Mouse (Mus musculus) effector memory CD4-positive, alpha-beta T cell, adult 7 months (primary cell): ENCODE data around the gene Ctsd. TPM values are rescaled to one million over a fixed set of nuclear protein-coding genes. Genes with fewer than 3 reads are reported as not detected.

ENCODE experiments used
- polyA plus RNA-seq: library from polyadenylated mRNA; unstranded; fragments of 100-300 nt; shearing (Covaris generic); gene quantifications from one replicate; pipeline ENCODE4 v1.2.1, GENCODE M21; 2017

The Ctsd gene
- polyA plus RNA-seq, result 419 TPM

DNA sequence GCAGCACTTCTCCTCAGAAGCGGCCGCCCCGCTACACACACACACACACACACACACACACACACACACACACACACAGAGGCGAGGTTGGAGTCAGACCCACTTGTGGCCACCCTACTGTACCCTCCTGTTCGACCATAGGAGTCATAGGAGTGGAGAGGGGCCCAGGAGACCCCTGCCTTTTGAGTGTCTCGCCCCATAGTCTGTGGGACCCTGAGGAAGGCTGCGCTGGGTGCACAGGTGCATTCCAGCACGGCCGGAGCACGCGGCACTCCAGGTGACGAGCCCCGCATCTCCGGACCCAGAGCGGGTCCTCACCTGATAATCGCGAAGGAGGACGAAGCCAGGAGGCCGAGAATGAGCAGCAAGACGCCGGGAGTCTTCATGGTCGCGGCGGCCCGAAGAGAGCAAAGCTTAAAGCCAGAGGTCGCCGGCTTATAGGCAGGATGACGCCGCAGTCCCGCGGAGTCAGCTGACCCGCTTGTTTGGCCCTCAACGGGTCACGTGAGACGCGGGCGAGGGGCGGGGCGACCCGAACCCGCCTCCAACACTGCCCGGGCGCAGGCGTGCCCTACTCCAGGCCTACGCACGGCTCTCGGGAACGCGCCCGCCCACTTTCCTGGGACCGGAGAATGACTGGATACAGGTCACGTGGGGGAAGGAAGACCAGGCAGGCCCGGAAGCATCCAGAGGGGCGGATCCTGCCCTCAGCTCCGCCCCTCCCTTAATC lies at the start of gene Ctsd:
Gene Ctsd (minus strand): TSS at position 620 of the 730 bp plus-strand sequence.

DNA sequence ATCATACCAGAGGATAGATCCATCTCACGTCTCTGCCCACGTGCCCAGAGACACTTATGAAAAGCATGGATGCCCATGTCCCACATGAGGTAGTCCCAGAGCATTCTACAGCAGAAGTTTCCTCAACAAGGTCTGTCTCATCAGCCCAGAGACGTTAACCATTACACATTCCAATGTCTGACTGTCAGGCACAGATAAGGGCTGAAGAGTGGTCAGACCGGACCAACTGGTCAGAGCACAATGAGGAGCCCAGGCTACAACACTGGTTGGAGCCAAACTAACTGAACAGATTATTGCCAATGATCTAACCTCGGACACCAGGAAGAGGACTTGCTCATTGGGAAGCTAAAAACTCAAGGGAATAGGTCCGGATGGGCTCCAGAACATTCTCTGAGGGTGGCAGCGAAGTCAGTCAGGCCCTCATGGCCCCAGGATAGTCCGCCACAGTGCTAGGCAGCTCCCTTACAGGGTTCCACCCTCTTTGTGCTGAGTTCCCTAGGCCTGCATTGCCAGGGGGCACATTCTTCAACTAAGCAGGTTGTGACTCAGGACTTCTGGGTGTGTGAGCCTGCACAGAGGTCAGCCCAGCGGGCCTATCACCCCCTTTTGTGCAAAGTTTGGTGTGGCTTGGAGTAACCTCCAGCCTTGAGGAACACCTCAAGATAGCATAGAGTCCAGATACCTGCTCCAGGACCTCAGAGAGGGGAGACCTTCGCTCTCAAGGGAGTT lies 46.5 kb upstream of the Ctsd start, which contains the start of gene Syt8:
Gene Syt8 (plus strand): TSS at position 714 of the 729 bp plus-strand sequence.

DNA sequence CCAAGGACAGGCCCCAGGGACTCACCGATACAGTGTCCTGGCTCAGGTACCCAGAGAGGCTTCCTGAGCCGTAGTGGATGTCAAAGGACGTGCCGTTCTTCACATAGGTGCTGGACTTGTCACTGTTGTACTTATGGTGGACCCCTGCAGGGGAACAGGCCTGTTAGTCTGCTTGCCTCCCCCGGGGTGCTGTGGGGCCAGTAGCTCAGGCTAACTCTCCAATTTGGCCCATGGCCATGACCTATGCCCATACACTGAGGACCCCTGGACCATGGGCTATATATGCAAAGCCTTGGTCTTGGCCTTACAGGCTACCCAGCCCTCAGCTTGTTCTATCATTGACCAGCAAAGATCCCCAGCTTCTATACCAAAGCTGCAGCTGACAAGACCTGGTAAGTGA lies 5.3 kb downstream of the Ctsd start, which contains the start of gene Gm49369:
Gene Gm49369 (minus strand): TSS at position 101 of the 400 bp plus-strand sequence.

DNA sequence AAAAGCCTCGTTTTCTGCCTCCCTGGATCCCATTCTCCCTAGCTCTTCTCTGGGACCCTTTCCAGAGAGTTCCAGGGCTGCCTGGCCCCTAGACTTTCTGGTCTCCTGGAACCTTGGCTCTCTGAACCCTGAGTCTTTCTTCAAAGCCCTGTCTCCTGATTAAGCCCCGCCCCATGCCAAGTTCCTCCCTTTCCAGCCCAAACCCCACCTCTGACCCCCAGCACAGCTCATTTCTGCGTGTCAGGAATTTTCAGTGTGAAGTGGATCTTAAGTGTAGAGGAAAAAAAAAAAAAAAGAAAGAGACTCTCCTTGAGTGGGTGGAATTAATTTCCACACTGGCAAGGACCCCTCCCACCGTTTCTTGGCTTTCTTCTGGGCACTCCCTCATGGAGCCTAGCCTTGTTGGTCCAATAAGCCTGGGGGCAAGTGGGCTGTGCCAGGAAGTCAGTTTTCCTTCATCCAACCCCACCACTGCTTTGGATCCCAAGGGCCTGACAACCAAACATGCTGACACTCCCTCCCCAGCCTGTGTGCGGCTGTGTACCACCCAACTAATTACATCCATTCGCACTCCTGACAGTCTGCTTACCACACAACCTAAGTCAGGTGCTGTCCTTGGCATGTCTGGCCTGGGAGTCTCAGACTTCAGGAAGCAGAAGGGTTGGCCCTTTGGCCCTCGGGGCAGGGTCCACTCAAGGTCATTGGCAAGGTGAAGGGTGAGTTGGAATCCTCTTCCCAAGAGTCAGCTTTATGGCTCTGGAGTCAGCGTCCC lies 14.0 kb downstream of the Ctsd start, which contains the start of gene Ifitm10:
Gene Ifitm10 (minus strand): TSS at position 113 of the 772 bp plus-strand sequence.

Other genes with a start within 250 kb of the Ctsd start
- not detected for gene Gm45337, start 243.4 kb downstream of the Ctsd start, polyA plus RNA-seq
- not detected for gene Gm29735, start 230.9 kb downstream of the Ctsd start, polyA plus RNA-seq
- not detected for gene Gm4553, start 222.3 kb downstream of the Ctsd start, polyA plus RNA-seq
- not detected for gene Krtap5-2, start 212.0 kb downstream of the Ctsd start, polyA plus RNA-seq
- gene Gm10153, start 197.6 kb downstream of the Ctsd start, polyA plus RNA-seq, result not detected
- gene Krtap5-3, start 186.7 kb downstream of the Ctsd start, polyA plus RNA-seq, result not detected
- gene Gm7579, start 176.2 kb downstream of the Ctsd start, polyA plus RNA-seq, result not detected
- not detected for gene Krtap5-5, start 158.1 kb downstream of the Ctsd start, polyA plus RNA-seq
- not detected for gene Gm40460, start 147.0 kb downstream of the Ctsd start, polyA plus RNA-seq
- gene Gm2431, start 129.7 kb downstream of the Ctsd start, polyA plus RNA-seq, result not detected
- not detected for gene Gm4559, start 113.7 kb downstream of the Ctsd start, polyA plus RNA-seq
- not detected for gene Krtap5-1, start 90.9 kb downstream of the Ctsd start, polyA plus RNA-seq
- gene Krtap5-4, start 84.5 kb downstream of the Ctsd start, polyA plus RNA-seq, result not detected
- gene Ifitm10, start 14.3 kb downstream of the Ctsd start, polyA plus RNA-seq, result 44.4 TPM
- 28.2 TPM for gene Gm49369, start 5.4 kb downstream of the Ctsd start, polyA plus RNA-seq
- not detected for gene Syt8, start 46.8 kb upstream of the Ctsd start, polyA plus RNA-seq
- gene Tnni2, start 53.8 kb upstream of the Ctsd start, polyA plus RNA-seq, result not detected
- 1,101 TPM for gene Lsp1, start 72.8 kb upstream of the Ctsd start, polyA plus RNA-seq
- gene Tnnt3, start 110.8 kb upstream of the Ctsd start, polyA plus RNA-seq, result 5.0 TPM
- gene Mrpl23, start 144.6 kb upstream of the Ctsd start, polyA plus RNA-seq, result 4.9 TPM